Mouse (Mus musculus) erythroblast, embryonic 14.5 days (primary cell): ENCODE data around the gene Abcd4. TPM values are rescaled to one million over a fixed set of nuclear protein-coding genes. Genes with fewer than 3 reads are reported as not detected.

ENCODE experiments used
- H3K27me3 ChIP-seq: 2 replicates; pipeline ENCODE4 v1.6.1; 2012; ENCODE audit warnings: inconsistent platforms; ENCODE audit not compliant: control insufficient read depth
- H3K36me3 ChIP-seq: 2 replicates; pipeline ENCODE4 v1.6.1; 2012; ENCODE audit warnings: mild to moderate bottlenecking, inconsistent platforms; ENCODE audit not compliant: control insufficient read depth
- H3K4me1 ChIP-seq: 2 replicates; pipeline ENCODE4 v1.6.1; 2012; ENCODE audit warnings: inconsistent platforms; ENCODE audit not compliant: control insufficient read depth
- H3K4me3 ChIP-seq: replicated peaks from 2 replicates; pipeline ENCODE3; 2012; ENCODE audit warnings: moderate library complexity, mild to moderate bottlenecking, inconsistent platforms
- H3K9me3 ChIP-seq: 2 replicates; pipeline ENCODE4 v1.6.1; 2012; ENCODE audit warnings: low read length, inconsistent platforms, mixed read lengths; ENCODE audit not compliant: control insufficient read depth
- GATA1 ChIP-seq: IDR thresholded peaks from 2 replicates; pipeline ENCODE4 v1.6.1; 2012; ENCODE audit warnings: low read length, inconsistent platforms, mixed read lengths
- TAL1 ChIP-seq: IDR thresholded peaks from 3 replicates; pipeline ENCODE4 v1.6.1; 2012; ENCODE audit warnings: low read length, inconsistent platforms, mixed read lengths
- polyA plus RNA-seq: library from polyadenylated mRNA; stranded (reverse); fragments of >175 nt; gene quantifications from 2 replicates; pipeline ENCODE4 v1.2.3, GENCODE M21; 2012

Gene Abcd4
- polyA plus RNA-seq, 1 experiment: 0.03 TPM

- no peaks in the 10 kb centered on the region for H3K4me1 ChIP-seq
- TF ChIP-seq TAL1 (no peak), GATA1 (no peak)
- H3K36me3 ChIP-seq: no peaks in the 10 kb centered on the region
- H3K4me3 ChIP-seq: no peak overlapping the region
- peaks cover 2% of the 10 kb centered on the region; the same call in 1 of the 2 replicates for H3K9me3 ChIP-seq
- peaks cover 75% of the 10 kb centered on the region for H3K27me3 ChIP-seq
Observed at GRCm38 (mm10) chr12:84567576-84567975, 49.6 kb downstream of the Abcd4 start.

- Histone ChIP-seq H3K36me3 (no peaks in the 10 kb centered on the region), H3K9me3 (no peaks in the 10 kb centered on the region), H3K4me3 (no peak overlapping the region), H3K4me1 (no peaks in the 10 kb centered on the region), H3K27me3 (peaks cover 25% of the 10 kb centered on the region)
- TF ChIP-seq TAL1: no peak
- no peak for TF ChIP-seq GATA1
Observed at GRCm38 (mm10) chr12:84562558-84562957, 54.7 kb downstream of the Abcd4 start.

GRCm38 (mm10) chr12:84555218-84555617, 62.0 kb downstream of the Abcd4 start:
- H3K4me1 ChIP-seq: no peaks in the 10 kb centered on the region
- TF ChIP-seq GATA1 (no peak), TAL1 (no peak)
- no peaks in the 10 kb centered on the region; the same call in 1 of the 2 replicates for H3K27me3 ChIP-seq
- H3K36me3 ChIP-seq: no peaks in the 10 kb centered on the region
- no peak overlapping the region for H3K4me3 ChIP-seq
- no peaks in the 10 kb centered on the region for H3K9me3 ChIP-seq

Other genes with a start within 250 kb of the Abcd4 start
- 0.15 and 0.21 TPM in 2 replicates for gene Entpd5, start 208.4 kb downstream of the Abcd4 start, polyA plus RNA-seq
- 0.03 and 0.05 TPM in 2 replicates for gene Bbof1, start 208.3 kb downstream of the Abcd4 start, polyA plus RNA-seq
- gene Rnf113a2, start 200.2 kb downstream of the Abcd4 start, polyA plus RNA-seq: 4.3 and 4.9 TPM in 2 replicates
- gene Aldh6a1, start 166.4 kb downstream of the Abcd4 start, polyA plus RNA-seq: 0.02 TPM in 1 of 2 replicates, not detected in the other
- 0.05 and 0.09 TPM in 2 replicates for gene Lin52, start 166.0 kb downstream of the Abcd4 start, polyA plus RNA-seq
- gene Vsx2, start 47.7 kb downstream of the Abcd4 start, polyA plus RNA-seq: not detected in 2 replicates
- not detected in 2 replicates for gene Vrtn, start 23.6 kb upstream of the Abcd4 start, polyA plus RNA-seq
- gene Syndig1l, start 81.4 kb upstream of the Abcd4 start, polyA plus RNA-seq: 0.02 and 0.04 TPM in 2 replicates
- gene Npc2, start 155.7 kb upstream of the Abcd4 start, polyA plus RNA-seq: 5.0 TPM in 2 replicates
- 9.7 and 10.3 TPM in 2 replicates for gene Isca2, start 155.8 kb upstream of the Abcd4 start, polyA plus RNA-seq